Mouse (Mus musculus) skeletal muscle tissue, postnatal 0 days (tissue): ENCODE results near the gene Zfp655. TPM values are rescaled to one million over a fixed set of nuclear protein-coding genes. Genes with fewer than 3 reads are reported as not detected.

Experiments used
- polyA plus RNA-seq: library from polyadenylated mRNA; unstranded; fragments of >200 nt; fragmentation: Nextera tagmentation; extraction: Ambion mirVana; gene quantifications from 2 replicates; pipeline ENCODE4 v1.2.1, GENCODE M21; 2015

The Zfp655 gene
- polyA plus RNA-seq = 29.5 and 34.5 TPM in 2 replicates

GRCm38 (mm10) chr5:145231367-145231871, at the start of gene Zfp655:
Gene Zfp655 (plus strand): TSS chr5:145231715.

GRCm38 (mm10) chr5:145191962-145192361, 39.6 kb upstream of the Zfp655 start, which contains the start of gene Atp5j2:
Gene Atp5j2 (minus strand): TSS chr5:145192062.

GRCm38 (mm10) chr5:145201321-145201991, 30.1 kb upstream of the Zfp655 start, which contains the start of gene Zkscan14:
Gene Zkscan14 (minus strand): TSS chr5:145201868.

GRCm38 (mm10) chr5:145203936-145204691, 27.4 kb upstream of the Zfp655 start, which contains the start of gene Zkscan5:
Gene Zkscan5 (plus strand): TSS chr5:145204562.

GRCm38 (mm10) chr5:145280371-145281143, 49.0 kb downstream of the Zfp655 start, which contains the start of gene Zscan25:
Gene Zscan25 (plus strand): TSS chr5:145280500.

Other genes starting within 250 kb of the Zfp655 start
- gene Gm4871, start 199.0 kb upstream of the Zfp655 start, polyA plus RNA-seq = not detected in 2 replicates
- not detected in 2 replicates for gene 1700018F24Rik, start 188.7 kb upstream of the Zfp655 start, polyA plus RNA-seq
- gene Arpc1a, start 147.9 kb upstream of the Zfp655 start, polyA plus RNA-seq = 64.8 and 78.1 TPM in 2 replicates
- not detected in 2 replicates for gene Kpna7, start 147.7 kb upstream of the Zfp655 start, polyA plus RNA-seq
- 178 and 280 TPM in 2 replicates for gene Arpc1b, start 117.5 kb upstream of the Zfp655 start, polyA plus RNA-seq
- 51.6 and 70.3 TPM in 2 replicates for gene Pdap1, start 91.5 kb upstream of the Zfp655 start, polyA plus RNA-seq
- gene Bud31, start 91.4 kb upstream of the Zfp655 start, polyA plus RNA-seq = 102 and 124 TPM in 2 replicates
- gene Ptcd1, start 64.6 kb upstream of the Zfp655 start, polyA plus RNA-seq = 10.5 and 10.8 TPM in 2 replicates
- 15.7 and 18.7 TPM in 2 replicates for gene Cpsf4, start 64.5 kb upstream of the Zfp655 start, polyA plus RNA-seq
- 894 and 985 TPM in 2 replicates for gene Atp5j2, start 39.7 kb upstream of the Zfp655 start, polyA plus RNA-seq
- 7.4 and 7.9 TPM in 2 replicates for gene Zkscan14, start 29.8 kb upstream of the Zfp655 start, polyA plus RNA-seq
- 7.2 and 7.7 TPM in 2 replicates for gene Zkscan5, start 27.2 kb upstream of the Zfp655 start, polyA plus RNA-seq
- 0.33 and 0.44 TPM in 2 replicates for gene Zscan25, start 48.8 kb downstream of the Zfp655 start, polyA plus RNA-seq
- gene Cyp3a57, start 113.6 kb downstream of the Zfp655 start, polyA plus RNA-seq = not detected in 2 replicates
- gene Cyp3a16, start 238.0 kb downstream of the Zfp655 start, polyA plus RNA-seq = not detected in 2 replicates